Mouse (Mus musculus): ENCODE data around the gene Slc48a1. TPM values are rescaled to one million over a fixed set of nuclear protein-coding genes. Genes with fewer than 3 reads are reported as not detected.

Slc48a1 gene
- polyA plus RNA-seq, 1 experiment from 2014 or later = 89.5 TPM

DNA sequence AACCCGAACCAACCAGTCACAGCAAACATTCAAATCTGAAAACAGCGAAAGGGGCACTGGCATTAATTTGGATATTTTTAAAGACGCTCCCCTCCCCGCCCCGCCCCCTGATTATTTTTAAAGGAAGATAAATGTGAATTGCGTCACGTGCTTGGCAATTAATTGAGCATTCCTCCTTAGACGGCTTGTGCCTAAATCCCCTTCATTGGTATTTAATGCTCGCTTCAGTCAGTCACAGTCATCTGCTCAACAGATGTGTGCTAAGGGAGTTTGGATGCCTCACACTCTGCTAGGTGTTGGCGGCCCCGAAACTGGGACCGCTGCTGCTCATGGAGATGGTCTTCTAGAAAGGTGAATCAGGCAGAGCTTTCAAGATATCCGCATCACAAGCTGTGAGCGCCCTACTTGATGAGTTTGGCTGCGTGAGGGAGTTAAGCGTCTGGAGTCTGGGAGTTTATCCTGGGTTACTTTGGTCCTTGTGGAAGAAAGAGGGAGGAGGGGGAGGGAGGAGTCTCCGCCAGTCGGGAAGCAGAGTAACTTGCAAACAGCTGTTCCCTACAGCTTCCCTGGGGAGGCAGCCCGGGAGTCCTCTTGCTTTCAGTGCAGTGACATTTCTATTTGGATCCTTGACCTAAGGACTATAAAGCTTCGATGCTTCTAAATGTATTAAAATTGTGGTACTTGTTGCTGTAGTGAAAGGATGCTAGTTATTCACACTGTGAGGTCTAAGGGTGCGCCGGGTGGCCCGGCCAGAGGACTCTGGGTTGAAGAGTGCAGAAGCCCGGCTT is 3.8 kb downstream of the Slc48a1 start:
- Histone ChIP-seq H3K9me3 (replicated peaks) (no peaks in the 10 kb centered on the region), H3K27ac (no peak overlapping the region), H3K9ac (peak overlapping the region; percentile 30; the same call in 1 of the 2 replicates), H3K36me3 (no peaks in the 10 kb centered on the region), H3K4me3 (replicated peaks) (peak overlapping the region; percentile 30), H3K4me2 (peak overlapping the region; percentile 53), H3K4me1 (replicated peaks) (peaks cover 54% of the 10 kb centered on the region), H3K27me3 (peaks cover 14% of the 10 kb centered on the region)
- DNase-seq (no peak), ATAC-seq (ENCODE audit: low read depth) (no peak)
- 22% methylated on average over 24 of the region's 24 CpGs for WGBS (ENCODE audit: insufficient replicate concordance)

DNA sequence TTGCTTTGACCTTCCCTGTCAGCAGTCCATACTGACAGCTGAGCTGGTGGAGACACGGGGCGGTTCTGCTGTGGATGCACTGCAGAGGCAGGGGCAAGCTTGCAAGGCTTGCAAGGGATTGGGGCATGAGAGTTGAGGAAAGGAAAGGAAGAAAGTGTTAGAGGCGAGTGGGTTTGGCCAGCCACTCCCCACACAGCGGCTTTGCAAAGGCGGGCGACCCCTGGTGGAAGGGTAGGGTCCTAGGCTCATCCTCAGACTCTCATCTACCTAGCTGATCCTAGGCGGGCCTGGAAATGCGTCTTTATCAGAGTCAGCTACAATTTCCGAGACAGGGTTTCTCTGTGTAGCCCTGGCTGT is 4.4 kb downstream of the Slc48a1 start:
- H3K36me3 ChIP-seq = no peaks in the 10 kb centered on the region

DNA sequence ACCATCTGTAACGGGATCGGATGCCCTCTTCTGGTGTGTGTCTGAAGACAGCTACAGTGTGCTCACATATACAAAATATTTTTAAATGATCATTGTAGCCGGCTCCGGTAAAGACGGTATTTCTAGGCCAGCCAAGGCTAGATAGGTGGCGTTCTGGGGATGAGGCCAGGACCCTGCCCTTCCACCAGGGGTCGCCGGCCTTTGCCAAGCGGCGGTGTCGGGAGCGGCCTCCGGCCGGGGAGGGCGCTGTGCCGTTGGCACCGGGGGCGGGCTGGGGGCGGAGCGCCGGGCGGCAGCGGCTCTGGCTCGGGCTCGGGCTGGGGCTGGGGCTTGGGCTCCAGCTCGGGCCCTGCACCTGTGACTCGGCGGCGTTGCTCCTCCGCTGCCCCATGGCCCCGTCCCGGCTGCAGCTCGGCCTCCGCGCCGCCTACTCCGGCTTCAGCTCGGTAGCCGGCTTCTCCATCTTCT is 5.8 kb downstream of the Slc48a1 start:
- peak overlapping the region; percentile 95 for H3K4me3 ChIP-seq (replicated peaks)
- peaks cover 13% of the 10 kb centered on the region; the same call in 1 of the 2 replicates for H3K36me3 ChIP-seq
- H3K9me3 ChIP-seq (replicated peaks) = no peaks in the 10 kb centered on the region
- H3K4me2 ChIP-seq = peak overlapping the region; percentile 86
- peak overlapping the region; percentile 98 for H3K27ac ChIP-seq
- peak overlapping the region; percentile 98 for H3K9ac ChIP-seq
- peak; percentile 85 for DNase-seq
- WGBS (ENCODE audit: insufficient replicate concordance) = 2% methylated on average over 38 of the region's 39 CpGs
- H3K4me1 ChIP-seq (replicated peaks) = peaks cover 73% of the 10 kb centered on the region
- peaks cover 14% of the 10 kb centered on the region for H3K27me3 ChIP-seq
- ATAC-seq (ENCODE audit: low read depth) = peak; percentile 79

More for the DNA sequence above, 4.4 kb downstream of the Slc48a1 start:
- DNase-seq (peak; percentile 74), ATAC-seq (ENCODE audit: low read depth) (no peak)
- Histone ChIP-seq H3K4me3 (replicated peaks) (peak overlapping the region; percentile 30), H3K9me3 (replicated peaks) (no peaks in the 10 kb centered on the region), H3K27me3 (peaks cover 14% of the 10 kb centered on the region), H3K4me1 (replicated peaks) (peaks cover 59% of the 10 kb centered on the region), H3K9ac (peak overlapping the region; percentile 30; the same call in 1 of the 2 replicates), H3K4me2 (peak overlapping the region; percentile 53), H3K27ac (no peak overlapping the region)
- WGBS (ENCODE audit: insufficient replicate concordance) = under 1% methylated on average over 9 of the region's 9 CpGs

DNA sequence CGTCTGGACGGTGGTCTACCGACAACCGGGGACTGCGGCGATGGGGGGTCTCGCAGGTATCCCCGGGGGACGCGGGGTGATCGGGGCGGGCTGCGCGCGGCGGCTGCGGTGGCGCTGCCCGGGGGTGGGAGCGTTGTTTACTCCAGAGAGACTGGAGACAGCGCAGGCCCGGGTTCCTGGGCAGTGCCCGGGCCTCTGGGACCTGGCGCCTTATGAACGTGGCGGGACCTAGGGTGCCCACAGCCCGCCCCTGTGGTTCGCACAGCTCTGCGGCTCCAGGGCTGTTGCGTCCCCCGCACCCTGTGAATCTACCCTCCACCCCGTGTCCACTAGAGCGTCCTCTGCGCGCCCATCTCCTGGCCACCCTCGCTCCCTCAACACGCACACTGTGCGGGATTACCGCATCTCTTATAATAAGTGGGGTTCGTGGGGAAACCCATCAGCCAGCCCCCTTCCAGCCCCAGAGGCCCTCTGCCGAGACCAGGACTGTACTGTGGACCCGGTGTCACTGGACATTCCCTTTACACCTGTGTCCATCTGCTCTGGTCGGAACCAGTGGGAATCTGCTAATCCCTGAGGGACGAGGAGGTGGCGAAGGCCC is 6.3 kb downstream of the Slc48a1 start:
- H3K36me3 ChIP-seq = peaks cover 15% of the 10 kb centered on the region; the same call in 1 of the 2 replicates
- peaks cover 79% of the 10 kb centered on the region for H3K4me1 ChIP-seq (replicated peaks)
- peak overlapping the region; percentile 86 for H3K4me2 ChIP-seq
- H3K27ac ChIP-seq = peak overlapping the region; percentile 98
- peak; percentile 63 for ATAC-seq (ENCODE audit: low read depth)
- H3K9me3 ChIP-seq (replicated peaks) = no peaks in the 10 kb centered on the region
- peak overlapping the region; percentile 95 for H3K4me3 ChIP-seq (replicated peaks)
- DNase-seq = peak; percentile 43
- H3K27me3 ChIP-seq = peaks cover 14% of the 10 kb centered on the region
- 5% methylated on average over 45 of the region's 45 CpGs for WGBS (ENCODE audit: insufficient replicate concordance)
- peak overlapping the region; percentile 98 for H3K9ac ChIP-seq

DNA sequence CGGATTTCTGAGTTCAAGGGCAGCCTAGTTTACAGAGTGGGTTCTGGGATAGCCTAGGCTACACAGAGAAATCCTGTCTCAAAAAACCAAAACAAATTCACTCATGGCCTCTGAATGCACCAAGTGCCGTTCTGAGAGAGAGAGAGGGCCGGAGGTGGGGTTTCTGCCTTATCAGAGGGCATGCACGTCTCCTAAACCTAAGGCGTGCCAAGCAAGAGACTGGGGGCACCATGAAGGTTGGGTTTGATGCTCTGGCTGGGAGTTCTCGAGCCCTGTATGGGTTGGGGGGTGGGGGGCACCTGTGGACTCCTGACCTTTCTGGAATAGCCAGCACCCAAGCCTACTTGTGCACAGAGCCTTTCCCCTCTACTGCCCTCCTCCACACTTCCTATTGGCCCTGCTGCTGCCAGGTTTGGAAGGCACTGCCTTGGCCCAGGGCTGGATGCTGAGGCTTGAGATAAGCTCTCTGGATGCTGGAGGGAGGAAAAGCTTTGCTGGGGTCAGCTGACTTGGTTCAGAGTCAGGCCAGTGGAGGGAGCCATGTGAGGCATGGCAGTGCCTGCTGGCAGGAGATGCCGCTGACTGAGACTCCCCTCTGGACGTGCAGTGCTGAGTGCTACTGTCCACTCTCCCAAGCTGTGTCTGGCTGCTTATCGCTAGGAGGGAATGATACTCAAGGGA is 7.6 kb downstream of the Slc48a1 start:
- H3K4me2 ChIP-seq = peak overlapping the region; percentile 86
- peak overlapping the region; percentile 98 for H3K9ac ChIP-seq
- H3K9me3 ChIP-seq (replicated peaks) = no peaks in the 10 kb centered on the region
- H3K4me3 ChIP-seq (replicated peaks) = peak overlapping the region; percentile 95
- peaks cover 26% of the 10 kb centered on the region for H3K36me3 ChIP-seq
- peaks cover 81% of the 10 kb centered on the region for H3K4me1 ChIP-seq (replicated peaks)
- peak overlapping the region; percentile 98 for H3K27ac ChIP-seq
- H3K27me3 ChIP-seq = peaks cover 14% of the 10 kb centered on the region
- ATAC-seq (ENCODE audit: low read depth) (peak; percentile 80), DNase-seq (peak; percentile 80)
- 17% methylated on average over 9 of the region's 9 CpGs for WGBS (ENCODE audit: insufficient replicate concordance)

DNA sequence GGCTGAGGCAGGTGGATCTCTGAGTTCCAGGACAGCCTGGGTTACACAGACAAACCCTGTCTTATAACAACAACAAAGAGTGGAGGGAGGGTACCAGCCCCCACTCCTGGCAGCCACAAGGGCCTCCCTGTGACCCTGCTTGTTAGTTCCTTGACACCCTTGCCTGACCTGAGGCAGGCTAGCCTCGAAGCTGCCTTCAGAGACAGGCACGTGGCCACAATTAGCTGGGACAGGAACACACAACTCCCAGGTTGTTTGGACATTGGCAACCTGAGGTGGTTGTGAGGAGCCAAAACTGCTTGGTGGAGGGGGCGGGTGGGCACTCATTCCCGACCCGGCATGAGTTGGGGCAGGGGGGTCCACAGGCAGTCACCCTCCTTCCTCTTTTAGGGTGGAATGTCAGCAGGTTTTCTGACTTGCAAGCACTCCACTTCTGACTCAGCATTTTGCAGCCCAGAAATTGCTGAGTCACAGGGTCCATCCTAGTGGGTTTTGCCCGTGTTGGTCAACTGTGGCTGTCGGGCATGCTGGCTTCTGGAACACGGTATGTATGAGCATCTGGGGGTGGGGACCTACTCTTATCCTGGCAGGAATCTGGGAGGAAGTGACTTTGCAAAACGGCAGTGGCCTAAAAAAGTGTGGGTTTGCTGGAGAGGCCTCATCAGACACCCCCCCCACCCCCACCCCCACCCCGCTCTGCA is 8.2 kb downstream of the Slc48a1 start:
- peak; percentile 5 for ATAC-seq (ENCODE audit: low read depth)
- H3K4me1 ChIP-seq (replicated peaks) = peaks cover 79% of the 10 kb centered on the region
- no peaks in the 10 kb centered on the region for H3K9me3 ChIP-seq (replicated peaks)
- H3K4me2 ChIP-seq = peak overlapping the region; percentile 86
- peaks cover 14% of the 10 kb centered on the region for H3K27me3 ChIP-seq
- peaks cover 32% of the 10 kb centered on the region for H3K36me3 ChIP-seq
- H3K4me3 ChIP-seq (replicated peaks) = peak overlapping the region; percentile 95
- DNase-seq = peak; percentile 83
- peak overlapping the region; percentile 98 for H3K9ac ChIP-seq
- peak overlapping the region; percentile 98 for H3K27ac ChIP-seq
- 18% methylated on average over 10 of the region's 10 CpGs for WGBS (ENCODE audit: insufficient replicate concordance)

DNA sequence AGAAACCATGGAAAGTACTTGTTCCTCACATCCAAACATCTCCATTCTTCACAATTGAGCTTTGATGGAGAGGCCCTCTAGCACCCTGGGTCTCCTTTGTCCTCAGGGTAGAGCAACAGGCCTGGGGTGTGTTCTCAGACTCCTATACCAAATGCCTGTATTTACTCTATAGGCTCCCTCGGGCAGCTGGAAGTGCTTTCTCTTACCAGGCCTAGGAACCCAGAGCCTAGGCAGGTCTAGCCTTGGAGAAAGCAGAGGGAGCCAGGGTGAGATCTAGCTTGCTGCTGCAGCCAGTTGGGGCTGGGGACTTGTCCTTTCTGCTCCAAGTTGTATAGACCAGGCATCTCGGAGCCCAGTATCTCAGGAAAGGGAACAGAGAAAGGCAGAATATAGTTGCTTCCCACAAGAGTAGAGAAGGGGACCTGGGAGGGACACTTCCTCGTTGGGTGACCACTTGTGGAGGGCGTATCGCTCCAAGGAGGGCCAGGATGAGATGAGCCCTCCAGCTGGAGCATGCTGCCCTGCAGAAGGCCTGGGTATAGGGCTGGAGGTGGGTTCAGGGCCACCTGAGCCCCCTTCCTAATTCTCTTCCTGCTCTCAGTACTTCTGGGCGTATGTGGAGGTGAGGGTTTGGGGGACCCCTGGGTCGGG is 9.0 kb downstream of the Slc48a1 start:
- peaks cover 40% of the 10 kb centered on the region for H3K36me3 ChIP-seq
- H3K27ac ChIP-seq = peak overlapping the region; percentile 98
- WGBS (ENCODE audit: insufficient replicate concordance) = 40% methylated on average over 7 of the region's 7 CpGs
- peak overlapping the region; percentile 98 for H3K9ac ChIP-seq
- peaks cover 76% of the 10 kb centered on the region for H3K4me1 ChIP-seq (replicated peaks)
- peaks cover 7% of the 10 kb centered on the region for H3K27me3 ChIP-seq
- H3K9me3 ChIP-seq (replicated peaks) = no peaks in the 10 kb centered on the region
- peak overlapping the region; percentile 95 for H3K4me3 ChIP-seq (replicated peaks)
- DNase-seq (no peak), ATAC-seq (ENCODE audit: low read depth) (no peak)
- H3K4me2 ChIP-seq = peak overlapping the region; percentile 86

DNA sequence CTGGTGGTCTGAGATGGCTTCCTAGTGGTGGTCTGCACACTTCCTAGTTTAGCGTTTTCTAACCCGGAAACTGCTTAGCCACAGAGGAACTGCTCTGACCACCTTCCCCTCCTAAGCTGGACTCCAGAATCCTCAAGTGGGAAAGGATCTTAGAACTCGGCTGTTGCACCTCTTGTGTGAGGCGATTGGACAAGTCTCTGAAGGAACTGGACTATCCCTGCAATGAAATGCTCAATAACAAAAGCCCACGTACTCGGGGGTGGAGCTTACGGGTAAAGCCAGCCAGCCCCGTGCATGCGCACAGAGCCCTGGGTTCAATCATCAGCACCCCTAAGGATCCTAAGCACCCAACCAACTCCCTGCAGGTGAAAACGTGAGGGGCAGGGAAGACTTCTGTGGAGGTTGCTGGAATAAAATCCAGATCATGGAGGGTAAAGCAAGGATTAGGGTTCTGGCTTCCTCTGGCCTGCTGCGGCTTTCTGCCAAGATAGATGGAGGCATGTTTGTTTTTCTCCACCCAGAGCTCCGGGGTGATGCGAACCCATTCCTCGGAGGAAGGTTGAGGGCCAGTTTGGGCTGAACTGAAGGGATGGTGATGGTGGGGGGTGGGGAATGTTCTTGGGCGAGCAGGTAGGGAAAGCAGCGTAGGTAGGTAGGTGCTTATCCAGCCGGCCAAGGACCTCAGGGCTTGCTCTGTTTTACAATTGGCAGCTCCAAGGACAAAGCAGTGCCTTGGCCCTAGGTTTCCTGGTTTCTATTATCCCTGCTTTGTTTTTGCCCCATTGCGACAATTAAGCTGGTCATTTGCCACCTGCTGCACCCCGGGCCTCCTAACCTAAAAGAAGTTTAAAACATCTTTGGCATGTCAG is 9.7 kb downstream of the Slc48a1 start:
- H3K9ac ChIP-seq = peak overlapping the region; percentile 98
- ATAC-seq (ENCODE audit: low read depth) = no peak
- H3K27ac ChIP-seq = peak overlapping the region; percentile 98
- WGBS (ENCODE audit: insufficient replicate concordance) = 57% methylated on average over 19 of the region's 19 CpGs
- DNase-seq = no peak
- peak overlapping the region; percentile 95 for H3K4me3 ChIP-seq (replicated peaks)
- H3K27me3 ChIP-seq = no peaks in the 10 kb centered on the region
- peak overlapping the region; percentile 86 for H3K4me2 ChIP-seq
- peaks cover 68% of the 10 kb centered on the region for H3K4me1 ChIP-seq (replicated peaks)
- H3K9me3 ChIP-seq (replicated peaks) = no peaks in the 10 kb centered on the region
- H3K36me3 ChIP-seq = peaks cover 46% of the 10 kb centered on the region

DNA sequence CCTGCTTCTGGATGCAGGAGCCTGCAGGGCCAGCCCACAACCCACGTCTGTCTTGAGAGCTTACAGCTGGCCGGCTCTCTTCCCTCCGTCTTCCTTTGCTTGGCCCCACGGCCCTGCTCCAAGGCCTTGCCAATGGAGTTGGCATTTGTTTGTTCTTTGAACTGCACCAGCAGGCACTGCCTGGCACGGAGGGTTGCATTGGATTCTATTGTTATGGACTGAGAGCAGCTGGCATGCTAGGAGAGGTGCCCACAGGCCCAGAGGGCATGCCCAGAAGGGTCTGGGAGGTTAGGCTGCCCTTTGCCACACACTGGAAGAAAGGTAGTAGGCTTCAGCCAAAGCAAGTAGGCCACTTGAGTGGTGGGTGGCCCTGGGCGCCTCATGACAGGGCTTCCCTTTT is 10.5 kb downstream of the Slc48a1 start:
- WGBS (ENCODE audit: insufficient replicate concordance) = 54% methylated on average over 6 of the region's 6 CpGs
- H3K4me1 ChIP-seq (replicated peaks) = peaks cover 60% of the 10 kb centered on the region
- DNase-seq (no peak), ATAC-seq (ENCODE audit: low read depth) (no peak)
- no peak overlapping the region for H3K4me3 ChIP-seq (replicated peaks)
- no peaks in the 10 kb centered on the region for H3K9me3 ChIP-seq (replicated peaks)
- H3K9ac ChIP-seq = peak overlapping the region; percentile 34
- no peaks in the 10 kb centered on the region for H3K27me3 ChIP-seq
- peak overlapping the region; percentile 98 for H3K27ac ChIP-seq
- H3K4me2 ChIP-seq = peak overlapping the region; percentile 86; the same call in 1 of the 2 replicates
- peaks cover 53% of the 10 kb centered on the region for H3K36me3 ChIP-seq
